Mouse (Mus musculus): ENCODE data around the gene Gid8.
A peak's percentile ranks its signal among the peaks of the same experiment; 100 is the strongest.

DNA sequence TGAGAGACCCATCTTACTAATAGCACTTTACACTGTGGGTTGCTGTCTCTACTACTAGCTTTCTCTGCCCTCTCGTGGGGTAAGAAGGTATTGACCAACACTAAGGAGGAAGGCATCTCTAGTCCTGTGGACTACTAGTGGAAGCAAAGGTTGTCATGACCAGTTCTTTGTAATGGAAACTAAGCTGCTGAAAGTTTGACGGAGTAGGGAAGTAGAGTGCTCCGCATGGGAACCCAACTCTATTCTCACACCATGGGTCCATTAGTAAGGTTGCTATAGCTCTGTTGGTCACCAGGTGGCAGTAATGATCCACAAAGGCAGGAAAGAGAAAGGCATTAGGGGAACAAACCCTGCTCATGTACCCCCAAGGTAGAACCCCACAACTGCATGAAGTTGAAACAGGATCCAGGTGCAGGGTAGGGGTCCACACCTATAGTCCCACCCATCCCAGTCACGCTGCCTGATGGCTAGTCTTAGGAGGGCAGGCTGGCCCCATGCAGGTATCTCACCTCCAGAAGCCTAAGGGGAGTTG lies 31.2 kb upstream of the Gid8 start:
- TF ChIP-seq CTCF (IDR thresholded peaks at IDR 0.05; ENCODE audit: borderline replicate concordance, extremely low read depth, insufficient read depth, insufficient read length) (peak; percentile 70; the same call in 1 of the 2 replicates), POLR2A (IDR thresholded peaks at IDR 0.05; ENCODE audit: borderline replicate concordance, extremely low read depth, insufficient read depth, insufficient read length, poor library complexity, severe bottlenecking) (no peak)

Data from brain, embryonic 14.5 days (tissue).